Mouse (Mus musculus) CH12.LX (cell line): ENCODE data around the gene Defb35.

Experiments
- POLR2A ChIP-seq: IDR thresholded peaks from 2 replicates; pipeline ENCODE4 v1.6.1; 2011; ENCODE audit warnings: low read depth, mild to moderate bottlenecking, improper control_type of control experiment, low read length
- RCOR1 ChIP-seq: conservative IDR thresholded peaks from 2 replicates; pipeline ENCODE4 v1.6.1; 2012; ENCODE audit warnings: low read depth, mild to moderate bottlenecking, inconsistent platforms, low read length, improper control_type of control experiment

DNA sequence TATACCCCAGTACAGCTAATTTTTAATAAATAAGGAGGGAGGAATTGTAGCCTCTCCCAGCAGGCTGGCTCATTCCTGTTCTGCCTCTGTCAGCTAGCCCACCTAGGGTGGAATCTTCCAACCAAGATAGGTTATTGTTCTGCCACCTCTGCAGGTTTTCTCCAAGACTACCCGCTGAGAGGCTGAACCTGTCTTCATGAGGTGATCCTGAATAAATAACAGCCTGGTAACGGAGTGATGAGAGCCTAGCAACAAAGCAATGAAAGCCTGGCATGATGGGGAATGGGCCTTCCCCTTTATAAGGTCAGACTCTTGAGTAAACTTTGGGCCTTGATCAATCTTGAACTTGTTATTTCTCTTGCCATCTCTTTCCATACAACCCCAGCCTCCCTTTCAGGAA lies 25.6 kb upstream of the Defb35 start:
- TF ChIP-seq POLR2A (no peak), RCOR1 (no peak)
